Mouse (Mus musculus): Measurements from ENCODE around the gene Zfp616.

- TF ChIP-seq CTCF (IDR thresholded peaks at IDR 0.05; ENCODE audit: low read depth, low read length) = no peak
- no peak for TF ChIP-seq TAL1 (conservative IDR thresholded peaks at IDR 0.05; ENCODE audit: low read depth, low read length)
Observed at GRCm38 (mm10) chr11:74105066-74105465, 35.3 kb downstream of the Zfp616 start.
